Mouse (Mus musculus): ENCODE data around the gene Plek2. TPM values are rescaled to one million over a fixed set of nuclear protein-coding genes. Genes with fewer than 3 reads are reported as not detected.
A peak's percentile ranks its signal among the peaks of the same experiment; 100 is the strongest.
"Not testable (repeated sequence)": the region's sequence is repeated elsewhere in the genome, so short reads cannot be mapped to it uniquely, and the experiment has no call there.

The Plek2 gene
- total RNA-seq (2021), result 1 to 10 TPM; 1.5 to 2.9 TPM
- long read RNA-seq, experiment 1, partial matches to known transcripts, result 0 of 1 reads
- long read RNA-seq, experiment 1, other reads (novel, unspliced or antisense), result 0 of 1 reads
- long read RNA-seq, experiment 2, partial matches to known transcripts, result 1 of 4 reads
- long read RNA-seq, experiment 2, other reads (novel, unspliced or antisense), result 1 of 4 reads

- peak; percentile 43 to 56 for DNase-seq (ENCODE audit: low spot score in 2 of 2)
These were observed at the start of gene Plek2 for GRCm38 (mm10) chr12:78906707-78907162. Plek2 (minus strand) TSS chr12:78906964.

GRCm38 (mm10) chr12:78956405-78956804 is 49.6 kb upstream of the Plek2 start:
- no peak for DNase-seq (ENCODE audit: low spot score in 2 of 2)

GRCm38 (mm10) chr12:78952484-78952883 is 45.7 kb upstream of the Plek2 start:
- no peak for DNase-seq (ENCODE audit: low spot score in 2 of 2)

GRCm38 (mm10) chr12:78952053-78952452 is 45.3 kb upstream of the Plek2 start:
- no peak for DNase-seq (ENCODE audit: low spot score in 2 of 2)

- no peak for DNase-seq (ENCODE audit: low spot score in 2 of 2)
These were observed 40.9 kb upstream of the Plek2 start for GRCm38 (mm10) chr12:78947661-78948060.

- no peak for DNase-seq (ENCODE audit: low spot score in 2 of 2)
These were observed 40.4 kb upstream of the Plek2 start for GRCm38 (mm10) chr12:78947161-78947560.

- no peak for DNase-seq (ENCODE audit: low spot score in 2 of 2)
These were observed 36.2 kb upstream of the Plek2 start for GRCm38 (mm10) chr12:78942931-78943330.

GRCm38 (mm10) chr12:78940081-78940480 is 33.3 kb upstream of the Plek2 start:
- DNase-seq (ENCODE audit: low spot score in 2 of 2), result no peak

GRCm38 (mm10) chr12:78939393-78940037 is 32.8 kb upstream of the Plek2 start:
- DNase-seq (ENCODE audit: low spot score in 2 of 2), result no peak

GRCm38 (mm10) chr12:78936494-78936893 is 29.7 kb upstream of the Plek2 start:
- no peak for DNase-seq (ENCODE audit: low spot score in 2 of 2)

- no peak for DNase-seq (ENCODE audit: low spot score in 2 of 2)
These were observed 23.1 kb upstream of the Plek2 start for GRCm38 (mm10) chr12:78929900-78930299.

- DNase-seq (ENCODE audit: low spot score in 2 of 2), result no peak
These were observed 20.5 kb upstream of the Plek2 start for GRCm38 (mm10) chr12:78927287-78927686.

- no peak for DNase-seq (ENCODE audit: low spot score in 2 of 2)
These were observed 16.9 kb upstream of the Plek2 start for GRCm38 (mm10) chr12:78923539-78924189.

GRCm38 (mm10) chr12:78922977-78923376 is 16.2 kb upstream of the Plek2 start:
- DNase-seq (ENCODE audit: low spot score in 2 of 2), result not testable (repeated sequence)

GRCm38 (mm10) chr12:78922058-78922457 is 15.3 kb upstream of the Plek2 start:
- no peak for DNase-seq (ENCODE audit: low spot score in 2 of 2)

- no peak for DNase-seq (ENCODE audit: low spot score in 2 of 2)
These were observed 14.7 kb upstream of the Plek2 start for GRCm38 (mm10) chr12:78921421-78921820.

GRCm38 (mm10) chr12:78919079-78919712 is 12.4 kb upstream of the Plek2 start:
- DNase-seq (ENCODE audit: low spot score in 2 of 2), result peak; percentile 14 to 35

- DNase-seq (ENCODE audit: low spot score in 2 of 2), result peak; percentile 28 to 68
These were observed 11.7 kb upstream of the Plek2 start for GRCm38 (mm10) chr12:78918227-78919078.

GRCm38 (mm10) chr12:78916278-78916677 is 9.5 kb upstream of the Plek2 start:
- DNase-seq (ENCODE audit: low spot score in 2 of 2), result no peak

GRCm38 (mm10) chr12:78915561-78915960 is 8.8 kb upstream of the Plek2 start:
- DNase-seq (ENCODE audit: low spot score in 2 of 2), result no peak

GRCm38 (mm10) chr12:78914458-78914857 is 7.7 kb upstream of the Plek2 start:
- no peak for DNase-seq (ENCODE audit: low spot score in 2 of 2)
